Mouse (Mus musculus) liver, adult 2 months (tissue): ENCODE data around the gene Tll2. TPM values are rescaled to one million over a fixed set of nuclear protein-coding genes. Genes with fewer than 3 reads are reported as not detected.

Source experiments
- DNase-seq: peaks from one replicate; pipeline ENCODE4 v3.0.0-alpha.2; 2011; ENCODE audit warnings: low read depth, low spot score; ENCODE audit errors: extremely low read depth
- H3K27ac ChIP-seq: fragments of 200-500 bp; replicated peaks from 2 replicates; pipeline ENCODE4 v1.5.1; 2012; ENCODE audit warnings: low read depth, mild to moderate bottlenecking, control low read depth, inconsistent platforms, low read length; ENCODE audit not compliant: insufficient read depth
- H3K27me3 ChIP-seq: fragments of 200-500 bp; 2 replicates; pipeline ENCODE4 v1.6.1; 2012; ENCODE audit warnings: mild to moderate bottlenecking, moderate library complexity, low read length, inconsistent platforms; ENCODE audit not compliant: control insufficient read depth, insufficient read depth
- H3K36me3 ChIP-seq: fragments of 200-500 bp; 2 replicates; pipeline ENCODE4 v1.6.1; 2012; ENCODE audit warnings: low read length, inconsistent platforms; ENCODE audit not compliant: control insufficient read depth, insufficient read depth
- H3K4me1 ChIP-seq: fragments of 200-500 bp; 2 replicates; pipeline ENCODE4 v1.6.1; 2011; ENCODE audit warnings: low read length; ENCODE audit not compliant: control insufficient read depth, insufficient read depth
- H3K4me3 ChIP-seq: fragments of 200-500 bp; 2 replicates; pipeline ENCODE4 v1.5.1; 2011; ENCODE audit warnings: low read depth, mild to moderate bottlenecking, control low read depth, low read length, moderate library complexity; ENCODE audit not compliant: insufficient read depth
- H3K79me2 ChIP-seq: fragments of 200-500 bp; 2 replicates; pipeline ENCODE4 v1.6.1; 2012; ENCODE audit warnings: inconsistent platforms, mild to moderate bottlenecking, low read length, moderate library complexity; ENCODE audit not compliant: control insufficient read depth, insufficient read depth
- H3K9ac ChIP-seq: fragments of 200-500 bp; 2 replicates; pipeline ENCODE4 v1.6.1; 2012; ENCODE audit warnings: low read depth, mild to moderate bottlenecking, control low read depth, inconsistent platforms, low read length
- CTCF ChIP-seq: fragments of 200-500 bp; IDR thresholded peaks from 2 replicates; pipeline ENCODE4 v1.5.1; 2011; ENCODE audit warnings: low read depth, low read length, control low read depth
- POLR2A ChIP-seq: fragments of 200-500 bp; IDR thresholded peaks from 2 replicates; pipeline ENCODE4 v1.6.1; 2011; ENCODE audit warnings: low read length, control low read depth; ENCODE audit not compliant: insufficient read depth; ENCODE audit errors: extremely low read depth
- WGBS: fragments of 180-500 bp; shearing (Covaris S2); methylation state at CpG from one replicate; pipeline ENCODE4 v1.1.7; 2018; 5-methylcytosine and 5-hydroxymethylcytosine counted together
- polyA plus RNA-seq: library from polyadenylated mRNA; depleted of rRNA; stranded (reverse); fragments of >200 nt; gene quantifications from 2 replicates; pipeline ENCODE4 v1.2.3, GENCODE M21; 2012; rRNA removed
- total RNA-seq: library from RNA; depleted of rRNA; stranded (reverse); fragments of >200 nt; gene quantifications from 2 replicates; pipeline ENCODE4 v1.2.3, GENCODE M21; 2014; rRNA removed

The Tll2 gene
- total and polyA plus RNA-seq, 2 experiments, result not detected

DNA sequence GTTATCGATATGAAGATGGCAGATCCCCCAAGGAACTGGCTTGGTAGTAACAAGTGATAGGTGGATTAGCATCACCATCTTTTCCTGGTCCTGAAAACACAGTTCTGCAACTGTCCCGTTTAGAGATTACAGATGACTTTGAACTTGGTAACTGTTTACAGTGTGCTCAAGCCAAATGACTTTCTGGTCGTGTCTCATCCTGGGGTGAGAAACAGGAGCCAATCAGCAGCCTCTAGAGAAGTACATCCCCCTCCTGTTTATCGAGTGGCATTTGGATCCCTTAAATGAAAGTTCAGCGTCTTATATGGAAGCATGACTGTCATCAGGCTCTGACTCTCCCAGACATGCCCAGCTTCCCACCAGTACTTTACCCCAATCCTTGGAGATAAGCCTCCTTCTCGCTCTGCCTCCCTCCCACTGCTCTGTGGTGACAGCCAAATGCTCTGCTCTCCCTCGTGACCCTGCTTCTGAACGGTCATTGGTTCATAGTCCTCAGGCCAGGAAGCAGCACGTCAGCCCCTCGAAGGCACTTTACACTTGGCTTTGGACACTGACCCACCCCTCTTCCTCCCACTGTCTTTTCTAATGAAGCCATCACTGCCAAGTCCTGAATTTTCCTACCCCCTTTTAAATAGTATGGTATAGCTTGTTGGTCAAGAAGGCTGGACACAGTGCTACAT is 161.4 kb downstream of the Tll2 start:
- Histone ChIP-seq H3K27ac (peak overlapping the region; percentile 71), H3K27me3 (no peaks in the 10 kb centered on the region), H3K4me1 (no peaks in the 10 kb centered on the region; the same call in 1 of the 2 replicates), H3K79me2 (no peaks in the 10 kb centered on the region), H3K36me3 (no peaks in the 10 kb centered on the region), H3K4me3 (no peak overlapping the region), H3K9ac (no peak overlapping the region)
- TF ChIP-seq POLR2A (no peak), CTCF (no peak)
- DNase-seq, result peak; percentile 94
- 19% methylated on average over 10 of the region's 10 CpGs for WGBS

- H3K4me3 ChIP-seq, result no peak overlapping the region
- no peak for DNase-seq
- WGBS, result 75% methylated on average over 7 of the region's 7 CpGs
- no peaks in the 10 kb centered on the region for H3K79me2 ChIP-seq
- TF ChIP-seq CTCF (no peak), POLR2A (no peak)
- no peaks in the 10 kb centered on the region for H3K36me3 ChIP-seq
- H3K27me3 ChIP-seq, result no peaks in the 10 kb centered on the region
- no peak overlapping the region for H3K9ac ChIP-seq
- no peak overlapping the region for H3K27ac ChIP-seq
- no peaks in the 10 kb centered on the region for H3K4me1 ChIP-seq
Observed at GRCm38 (mm10) chr19:41039110-41039509, 167.5 kb downstream of the Tll2 start.

- DNase-seq, result no peak
- TF ChIP-seq CTCF, result no peak
- TF ChIP-seq POLR2A, result no peak
- H3K27me3 ChIP-seq, result no peaks in the 10 kb centered on the region
- WGBS, result 73% methylated on average over 4 of the region's 4 CpGs
- H3K27ac ChIP-seq, result no peak overlapping the region
- no peaks in the 10 kb centered on the region for H3K79me2 ChIP-seq
- no peak overlapping the region for H3K4me3 ChIP-seq
- no peaks in the 10 kb centered on the region for H3K4me1 ChIP-seq
- H3K9ac ChIP-seq, result no peak overlapping the region
- no peaks in the 10 kb centered on the region for H3K36me3 ChIP-seq
Observed at GRCm38 (mm10) chr19:41035809-41036551, 170.7 kb downstream of the Tll2 start.

Other genes starting within 250 kb of the Tll2 start
- gene Blnk, start 212.3 kb downstream of the Tll2 start, total RNA-seq, result 0.74 and 0.87 TPM in 2 replicates
- 0.32 and 1.1 TPM in 2 replicates for gene Blnk, start 212.3 kb downstream of the Tll2 start, polyA plus RNA-seq
- 0.87 and 1.4 TPM in 2 replicates for gene Dntt, start 177.6 kb downstream of the Tll2 start, total RNA-seq
- gene Dntt, start 177.6 kb downstream of the Tll2 start, polyA plus RNA-seq, result 0.39 and 1.0 TPM in 2 replicates
- gene Opalin, start 129.7 kb downstream of the Tll2 start, total RNA-seq, result not detected in 2 replicates
- gene Opalin, start 129.7 kb downstream of the Tll2 start, polyA plus RNA-seq, result not detected in 2 replicates
- 138 and 141 TPM in 2 replicates for gene Tm9sf3, start 57.2 kb upstream of the Tll2 start, total RNA-seq
- gene Tm9sf3, start 57.2 kb upstream of the Tll2 start, polyA plus RNA-seq, result 41.7 and 47.2 TPM in 2 replicates
- gene Pik3ap1, start 178.3 kb upstream of the Tll2 start, total RNA-seq, result 21.7 and 34.8 TPM in 2 replicates
- 25.4 and 31.9 TPM in 2 replicates for gene Pik3ap1, start 178.3 kb upstream of the Tll2 start, polyA plus RNA-seq